ENCODE assay signal across 24 mouse cellular contexts in the genomic region with DNA sequence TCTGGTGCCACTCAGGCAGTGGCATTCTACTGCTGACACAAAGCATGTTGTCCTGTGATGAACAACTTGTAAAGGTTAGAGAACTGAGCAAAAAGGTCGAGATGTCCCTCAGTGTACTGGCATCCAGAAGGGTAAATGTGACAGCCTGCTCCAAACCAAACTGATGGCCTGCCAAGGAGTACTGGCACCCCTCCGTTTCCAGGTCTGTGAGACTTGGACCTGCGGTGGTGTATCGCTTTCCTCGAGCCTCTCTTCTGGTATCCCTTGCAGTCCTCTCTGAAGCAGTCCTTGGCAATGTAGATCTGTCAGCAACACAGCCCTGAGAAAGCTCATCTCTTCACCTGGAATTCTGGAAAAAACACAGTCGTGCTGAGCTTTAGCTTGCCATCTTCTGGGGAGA. TPM values are rescaled to one million over a fixed set of nuclear protein-coding genes. Genes with fewer than 3 reads are reported as not detected.
A peak's percentile ranks its signal among the peaks of the same experiment; 100 is the strongest.
DNase-seq lines count a peak whose midpoint lies in the region; ATAC-seq and TF ChIP-seq lines count a peak whose summit lies in the region.
"Had no signal": no experiment of that assay in that cellular context is flagged by ENCODE, and none has a peak within 500 bp of the region (broad histone marks: within the 10 kb centered on the region; RNA-seq: fewer than 3 reads in every experiment).

No protein-coding gene starts in this region.

- no peak for DNase-seq in limb, embryonic 10.5 days (ENCODE audit: low spot score)
- peak; percentile 84 to 87 for DNase-seq in cerebellum, postnatal 14 days
- peak; percentile 51 for DNase-seq in gastrocnemius, postnatal 10 days
- no peak for DNase-seq in hindbrain, embryonic 11.5 days (ENCODE audit: low spot score)
- no peak for DNase-seq in yolk sac, embryonic 10.5 days (ENCODE audit: low spot score)
- no peak for DNase-seq in left cerebral cortex, adult 2 months (ENCODE audit: extremely low spot score in 1 of 2, low spot score in 2 of 2)
- DNase-seq in adrenal gland, postnatal 10 days = no peak
- DNase-seq: adrenal gland, postnatal 25 days; heart, adult 11 months; kidney, adult 18-20 months; lung, postnatal 4 days; midbrain, embryonic 14.5 days; thymus, adult 2 months; thymus, postnatal 4 days had no signal

- intact Hi-C loops in left cerebral cortex, adult 2 months (cut with DNase I) = loop anchor here (5.0 kb wide), 1 partner anchor 178 kb away; no protein-coding TSS in a partner anchor

- H3K4me2 ChIP-seq in limb, embryonic 13.5 days (replicated peaks) = no peak overlapping the region
- no peak overlapping the region for H3K4me2 ChIP-seq in hindbrain, embryonic 11.5 days (replicated peaks; ENCODE audit: low read depth, low read length)
- H3K4me2 ChIP-seq: heart, embryonic 11.5 days; liver, embryonic 15.5 days; lung, embryonic 15.5 days had no signal

- no peaks in the 10 kb centered on the region for H3K27me3 ChIP-seq in limb, embryonic 13.5 days
- H3K27me3 ChIP-seq in limb, embryonic 10.5 days (ENCODE audit: low read depth, poor library complexity, severe bottlenecking) = no peaks in the 10 kb centered on the region
- H3K27me3 ChIP-seq in hindbrain, embryonic 11.5 days (ENCODE audit: control insufficient read depth, insufficient read depth, low read length) = no peaks in the 10 kb centered on the region
- H3K27me3 ChIP-seq: liver, embryonic 15.5 days; lung, embryonic 15.5 days had no signal

- 87% methylated on average over 6 of the region's 6 CpGs for WGBS in limb, embryonic 13.5 days
- WGBS in limb, embryonic 10.5 days = 91% methylated on average over 6 of the region's 6 CpGs
- 87% methylated on average over 6 of the region's 6 CpGs for WGBS in hindbrain, embryonic 11.5 days

- ATAC-seq in limb, embryonic 13.5 days (ENCODE audit: low FRiP score, low read depth) = no peak
- no peak for ATAC-seq in hindbrain, embryonic 11.5 days (ENCODE audit: low FRiP score)
- ATAC-seq: forebrain, embryonic 16.5 days had no signal

- H3K4me3 ChIP-seq in limb, embryonic 13.5 days = no peak overlapping the region
- H3K4me3 ChIP-seq in limb, embryonic 10.5 days = no peak overlapping the region
- H3K4me3 ChIP-seq in hindbrain, embryonic 11.5 days (ENCODE audit: low read depth, low read length) = no peak overlapping the region
- H3K4me3 ChIP-seq in left cerebral cortex, adult 2 months = no peak overlapping the region
- H3K4me3 ChIP-seq: embryonic facial prominence, embryonic 10.5 days; hindbrain, embryonic 10.5 days; liver, embryonic 15.5 days; lung, embryonic 15.5 days had no signal

- H3K27ac ChIP-seq in limb, embryonic 13.5 days = peak overlapping the region; percentile 49; the same call in 1 of the 2 replicates
- H3K27ac ChIP-seq in limb, embryonic 10.5 days = no peak overlapping the region
- H3K27ac ChIP-seq in hindbrain, embryonic 11.5 days (ENCODE audit: low read depth, low read length) = no peak overlapping the region
- no peak overlapping the region for H3K27ac ChIP-seq in left cerebral cortex, adult 2 months
- H3K27ac ChIP-seq: embryonic facial prominence, embryonic 10.5 days; hindbrain, embryonic 10.5 days; kidney, postnatal 0 days; liver, embryonic 15.5 days; stomach, postnatal 0 days had no signal

- H3K9ac ChIP-seq in limb, embryonic 13.5 days = no peak overlapping the region
- no peak overlapping the region for H3K9ac ChIP-seq in hindbrain, embryonic 11.5 days (ENCODE audit: low read depth, low read length)
- H3K9ac ChIP-seq: liver, embryonic 15.5 days; lung, embryonic 15.5 days had no signal

- no peaks in the 10 kb centered on the region for H3K36me3 ChIP-seq in limb, embryonic 13.5 days
- H3K36me3 ChIP-seq in limb, embryonic 10.5 days = 0 out of 2 replicates have a peak, but pooled peaks cover 3% of the 10 kb centered on the region
- H3K36me3 ChIP-seq in hindbrain, embryonic 11.5 days (ENCODE audit: control insufficient read depth, insufficient read depth, low read length) = no peaks in the 10 kb centered on the region

- H3K4me1 ChIP-seq in limb, embryonic 13.5 days = peaks cover 61% of the 10 kb centered on the region
- peaks cover 38% of the 10 kb centered on the region for H3K4me1 ChIP-seq in limb, embryonic 10.5 days
- H3K4me1 ChIP-seq in hindbrain, embryonic 11.5 days (replicated peaks; ENCODE audit: control insufficient read depth, insufficient read depth, low read length) = no peaks in the 10 kb centered on the region
- H3K4me1 ChIP-seq: hindbrain, embryonic 10.5 days; liver, embryonic 15.5 days had no signal

- H3K9me3 ChIP-seq in limb, embryonic 13.5 days = no peaks in the 10 kb centered on the region
- no peaks in the 10 kb centered on the region for H3K9me3 ChIP-seq in limb, embryonic 10.5 days (replicated peaks)
- H3K9me3 ChIP-seq in hindbrain, embryonic 11.5 days (ENCODE audit: control insufficient read depth, low read length) = no peaks in the 10 kb centered on the region
- H3K9me3 ChIP-seq: embryonic facial prominence, embryonic 10.5 days; hindbrain, embryonic 10.5 days; liver, embryonic 15.5 days; lung, embryonic 15.5 days had no signal

- TF ChIP-seq CTCF in left cerebral cortex, adult 2 months (IDR thresholded peaks at IDR 0.05) = no peak

RNA-seq across cellular contexts. Expression of gene Tgfb3, which starts 53.4 kb away (rescaled TPM):
- polyA plus RNA-seq in limb, embryonic 13.5 days (2015; fragmentation: Nextera tagmentation; extraction: Ambion mirVana) = 67.8 and 73.3 TPM in 2 replicates
- polyA plus RNA-seq in limb, embryonic 10.5 days (2016; fragmentation: Nextera tagmentation; extraction: Ambion mirVana) = 15.7 and 24.3 TPM in 2 replicates
- total RNA-seq in gastrocnemius, postnatal 10 days (2021) = 10 to 100 TPM; 41.4 to 46.1 TPM
- polyA plus RNA-seq in hindbrain, embryonic 11.5 days (2014; fragmentation: Nextera tagmentation; extraction: Ambion mirVana) = 5.7 and 6.0 TPM in 2 replicates
- 10 to 100 TPM; 15.4 to 16.0 TPM for total RNA-seq in left cerebral cortex, adult 2 months (2021)
- 10 to 100 TPM; 15.0 to 16.6 TPM for total RNA-seq in adrenal gland, postnatal 10 days (2021)
- total RNA-seq: megakaryocyte-erythroid progenitor cell, adult 5-6 weeks had no signal

RNA-seq across cellular contexts. Expression of gene Ift43, which starts 56.9 kb away (rescaled TPM):
- polyA plus RNA-seq in limb, embryonic 13.5 days (2015; fragmentation: Nextera tagmentation; extraction: Ambion mirVana) = 81.3 and 86.7 TPM in 2 replicates
- polyA plus RNA-seq in limb, embryonic 10.5 days (2016; fragmentation: Nextera tagmentation; extraction: Ambion mirVana) = 61.2 and 71.6 TPM in 2 replicates
- 10 to 100 TPM; 12.2 to 19.2 TPM for total RNA-seq in gastrocnemius, postnatal 10 days (2021)
- polyA plus RNA-seq in hindbrain, embryonic 11.5 days (2014; fragmentation: Nextera tagmentation; extraction: Ambion mirVana) = 93.8 and 102 TPM in 2 replicates
- 10 to 100 TPM; 15.3 to 16.9 TPM for total RNA-seq in left cerebral cortex, adult 2 months (2021)
- total RNA-seq in adrenal gland, postnatal 10 days (2021) = 10 to 100 TPM; 25.3 to 25.7 TPM
- total RNA-seq: megakaryocyte-erythroid progenitor cell, adult 5-6 weeks had no signal

Comparison
In these comparisons a context has a peak if more than half of its experiments do, and no peak if none do; other contexts are left out.
1. DNase-seq: peak in cerebellum, postnatal 14 days (2 of 2) and gastrocnemius, postnatal 10 days (single experiment); none in limb, embryonic 10.5 days (single experiment), hindbrain, embryonic 11.5 days (single experiment), yolk sac, embryonic 10.5 days (single experiment), left cerebral cortex, adult 2 months (0 of 2) and adrenal gland, postnatal 10 days (single experiment).